Mouse (Mus musculus): ENCODE results near the gene Ifngr1. TPM values are rescaled to one million over a fixed set of nuclear protein-coding genes. Genes with fewer than 3 reads are reported as not detected.

Gene Ifngr1
- total RNA-seq (2021), result 10 to 100 TPM; 24.2 to 25.6 TPM
- long read RNA-seq, experiment 1, transcript Ifngr1-201 (7 exons, 2,112 nt), result major isoform, 40 of 41 reads
- long read RNA-seq, experiment 1, partial matches to known transcripts, result 0 of 41 reads
- long read RNA-seq, experiment 1, other reads (novel, unspliced or antisense), result 1 of 41 reads
- long read RNA-seq, experiment 2, transcript Ifngr1-201 (7 exons, 2,112 nt), result major isoform, 35 of 40 reads
- long read RNA-seq, experiment 2, partial matches to known transcripts, result 2 of 40 reads
- long read RNA-seq, experiment 2, other reads (novel, unspliced or antisense), result 2 of 40 reads

GRCm38 (mm10) chr10:19591641-19592441, at the start of gene Ifngr1:
Gene Ifngr1 (plus strand): TSS chr10:19591949.
- DNase-seq (ENCODE audit: low spot score), result peak; percentile 100

- DNase-seq (ENCODE audit: low spot score), result no peak
Measured at GRCm38 (mm10) chr10:19546825-19547224, 44.9 kb upstream of the Ifngr1 start.

GRCm38 (mm10) chr10:19548016-19548415, 43.7 kb upstream of the Ifngr1 start:
- DNase-seq (ENCODE audit: low spot score), result no peak

- peak; percentile 24 for DNase-seq (ENCODE audit: low spot score)
Measured at GRCm38 (mm10) chr10:19548491-19548890, 43.3 kb upstream of the Ifngr1 start.

- DNase-seq (ENCODE audit: low spot score), result no peak
Measured at GRCm38 (mm10) chr10:19551585-19551984, 40.2 kb upstream of the Ifngr1 start.

- DNase-seq (ENCODE audit: low spot score), result no peak
Measured at GRCm38 (mm10) chr10:19553857-19554256, 37.9 kb upstream of the Ifngr1 start.

- DNase-seq (ENCODE audit: low spot score), result peak; percentile 39
Measured at GRCm38 (mm10) chr10:19557696-19558095, 34.1 kb upstream of the Ifngr1 start.

GRCm38 (mm10) chr10:19559565-19560165, 32.1 kb upstream of the Ifngr1 start:
- DNase-seq (ENCODE audit: low spot score), result no peak

- DNase-seq (ENCODE audit: low spot score), result no peak
Measured at GRCm38 (mm10) chr10:19562598-19562997, 29.2 kb upstream of the Ifngr1 start.

- DNase-seq (ENCODE audit: low spot score), result peak; percentile 84
Measured at GRCm38 (mm10) chr10:19563443-19563861, 28.3 kb upstream of the Ifngr1 start.

GRCm38 (mm10) chr10:19567481-19567880, 24.3 kb upstream of the Ifngr1 start:
- DNase-seq (ENCODE audit: low spot score), result no peak

- no peak for DNase-seq (ENCODE audit: low spot score)
Measured at GRCm38 (mm10) chr10:19570288-19570687, 21.5 kb upstream of the Ifngr1 start.

GRCm38 (mm10) chr10:19570716-19571115, 21.0 kb upstream of the Ifngr1 start:
- DNase-seq (ENCODE audit: low spot score), result no peak

- no peak for DNase-seq (ENCODE audit: low spot score)
Measured at GRCm38 (mm10) chr10:19577571-19577970, 14.2 kb upstream of the Ifngr1 start.

GRCm38 (mm10) chr10:19578001-19578400, 13.7 kb upstream of the Ifngr1 start:
- DNase-seq (ENCODE audit: low spot score), result no peak

- DNase-seq (ENCODE audit: low spot score), result no peak
Measured at GRCm38 (mm10) chr10:19578409-19578986, 13.3 kb upstream of the Ifngr1 start.

- no peak for DNase-seq (ENCODE audit: low spot score)
Measured at GRCm38 (mm10) chr10:19580660-19581059, 11.1 kb upstream of the Ifngr1 start.

- DNase-seq (ENCODE audit: low spot score), result no peak
Measured at GRCm38 (mm10) chr10:19581844-19582582, 9.7 kb upstream of the Ifngr1 start.

- DNase-seq (ENCODE audit: low spot score), result no peak
Measured at GRCm38 (mm10) chr10:19582806-19583430, 8.8 kb upstream of the Ifngr1 start.

- DNase-seq (ENCODE audit: low spot score), result no peak
Measured at GRCm38 (mm10) chr10:19584064-19584463, 7.7 kb upstream of the Ifngr1 start.

GRCm38 (mm10) chr10:19584846-19585245, 6.9 kb upstream of the Ifngr1 start:
- no peak for DNase-seq (ENCODE audit: low spot score)
